Mouse (Mus musculus) T-helper 17 cell (primary cell): ENCODE results near the gene Mapkapk5.
"Not testable (repeated sequence)": the region's sequence is repeated elsewhere in the genome, so short reads cannot be mapped to it uniquely, and the experiment has no call there.

Experiments
- in situ Hi-C, 2 experiments: fragments of 300-600 bp; cut with MboI, MseI; formaldehyde crosslinking; loops; 1 replicate in 1 of 2; 2 replicates in 1 of 2; pipeline ENCODE4 v1.15.1; 2025; ENCODE audit warnings: high pct_unique_total_duplicates in 2 of 2

Gene Mapkapk5

DNA sequence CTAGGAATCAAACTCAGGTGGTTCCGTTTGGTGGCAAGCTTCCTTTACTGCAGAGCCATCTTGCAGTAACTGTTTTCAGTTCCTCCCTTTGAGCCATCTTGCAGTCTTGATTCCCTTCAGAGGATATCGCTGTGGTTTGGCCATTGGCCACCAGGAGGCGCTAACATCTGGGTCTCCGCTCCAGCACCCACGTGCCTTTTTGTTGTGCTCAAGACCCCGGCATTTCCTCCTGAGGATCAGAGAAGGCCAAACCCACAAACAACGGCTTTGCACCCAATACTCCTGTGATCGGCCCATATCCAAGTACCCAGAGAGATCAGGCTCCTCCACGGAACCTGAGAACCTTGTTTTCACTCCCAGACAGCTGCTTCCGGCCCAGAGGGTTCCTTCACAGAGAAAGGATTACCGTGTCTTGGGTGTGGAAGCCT lies 18.8 kb upstream of the Mapkapk5 start:
- in situ Hi-C loops, result loop anchor here in 1 of 2 experiments (5.0 kb wide), 1 partner anchor 33 kb away; no protein-coding TSS in a partner anchor

GRCm38 (mm10) chr5:121562436-121562835 lies 16.7 kb upstream of the Mapkapk5 start:
- in situ Hi-C loops, result loop anchor here in 1 of 2 experiments (5.0 kb wide), 1 partner anchor 35 kb away; no protein-coding TSS in a partner anchor

GRCm38 (mm10) chr5:121549196-121549595 lies 3.5 kb upstream of the Mapkapk5 start:
- in situ Hi-C loops, result no loop called here

DNA sequence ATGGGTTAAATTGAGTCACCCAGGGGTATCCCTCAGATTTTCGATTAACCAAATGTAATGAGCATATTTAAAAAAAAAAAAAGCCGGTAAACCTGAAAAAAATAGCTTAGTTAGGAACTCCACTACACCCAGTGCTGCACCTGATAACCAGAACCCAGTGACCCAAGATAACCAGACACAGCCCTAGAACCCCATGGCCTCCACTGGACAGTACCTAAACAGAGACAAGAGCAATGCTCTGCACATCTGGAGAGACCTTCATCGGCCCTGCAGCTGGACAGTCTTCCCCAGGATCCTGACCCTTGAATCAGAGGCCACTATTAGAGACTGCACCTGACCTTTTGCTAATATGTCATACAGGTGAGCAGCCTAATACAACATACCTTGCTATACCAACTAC lies 1.4 kb upstream of the Mapkapk5 start:
- in situ Hi-C loops, result no loop called here

GRCm38 (mm10) chr5:121546530-121546895 lies 808 bp upstream of the Mapkapk5 start:
- in situ Hi-C loops, result no loop called here

GRCm38 (mm10) chr5:121544910-121545792 lies 554 bp downstream of the Mapkapk5 start, which contains the start of the genes Adam1a and Gm42878:
TSS of gene Adam1a (minus strand) at chr5:121545482.
TSS of gene Gm42878 (minus strand) at chr5:121545482.
- in situ Hi-C loops, result no loop called here

DNA sequence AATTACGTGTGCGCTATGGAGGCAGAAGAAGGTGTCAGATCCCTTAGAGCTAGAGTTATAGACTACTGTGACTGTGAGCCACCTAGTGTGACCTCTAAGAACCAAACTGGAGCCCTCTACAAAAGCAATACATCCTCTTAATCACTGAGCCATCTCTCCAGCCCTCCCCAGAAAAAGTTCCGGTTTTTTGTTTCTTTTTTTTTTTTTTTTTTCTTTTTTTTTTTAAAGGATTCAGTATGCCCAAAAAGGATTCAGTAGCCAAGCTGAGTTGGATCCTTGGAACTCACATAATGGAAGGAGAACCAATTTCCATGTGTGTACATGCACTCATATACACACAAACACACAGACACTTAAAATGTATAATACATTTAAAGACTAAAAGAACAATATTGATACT lies 2.3 kb downstream of the Mapkapk5 start:
- in situ Hi-C loops, result no loop called here

DNA sequence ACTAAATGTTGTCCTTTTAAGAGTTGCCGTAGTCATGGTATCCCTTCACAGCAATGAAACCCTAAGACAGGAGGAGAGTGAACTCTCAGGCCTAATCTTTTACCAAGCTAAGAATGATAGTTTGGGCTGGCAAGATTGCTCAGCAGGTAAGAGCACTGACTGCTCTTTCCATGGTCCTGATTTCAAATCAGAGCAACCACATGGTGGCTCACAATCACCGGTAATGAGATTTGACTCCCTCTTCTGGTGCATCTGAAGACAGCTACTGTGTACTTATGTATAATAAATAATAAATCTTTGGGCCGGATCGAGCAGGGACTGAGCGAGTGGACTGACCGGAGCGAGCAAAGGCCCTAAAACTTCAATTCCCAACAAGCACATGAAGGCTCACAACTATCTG lies 4.5 kb downstream of the Mapkapk5 start:
- in situ Hi-C loops, result no loop called here

GRCm38 (mm10) chr5:121540066-121540465 lies 5.6 kb downstream of the Mapkapk5 start:
- in situ Hi-C loops, result no loop called here

DNA sequence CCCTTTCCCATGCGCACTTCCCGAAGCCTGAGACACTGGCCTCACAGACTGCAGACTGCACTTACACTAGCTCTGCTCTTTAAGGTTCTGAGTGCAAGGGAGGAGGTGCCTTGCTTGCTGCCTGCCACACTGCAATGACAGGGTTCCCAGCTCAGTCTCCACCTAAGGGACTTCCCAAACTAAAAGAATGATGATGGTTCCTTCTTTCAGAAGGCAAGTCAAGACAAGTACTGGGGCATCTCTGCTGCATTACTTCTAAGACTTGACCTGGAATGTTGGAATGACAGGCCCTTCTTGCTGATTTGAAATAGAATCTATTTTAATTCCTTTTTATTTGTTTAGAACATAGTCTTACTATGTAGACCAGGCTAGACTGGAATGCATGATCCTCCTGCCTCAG lies 8.1 kb downstream of the Mapkapk5 start:
- in situ Hi-C loops, result no loop called here

DNA sequence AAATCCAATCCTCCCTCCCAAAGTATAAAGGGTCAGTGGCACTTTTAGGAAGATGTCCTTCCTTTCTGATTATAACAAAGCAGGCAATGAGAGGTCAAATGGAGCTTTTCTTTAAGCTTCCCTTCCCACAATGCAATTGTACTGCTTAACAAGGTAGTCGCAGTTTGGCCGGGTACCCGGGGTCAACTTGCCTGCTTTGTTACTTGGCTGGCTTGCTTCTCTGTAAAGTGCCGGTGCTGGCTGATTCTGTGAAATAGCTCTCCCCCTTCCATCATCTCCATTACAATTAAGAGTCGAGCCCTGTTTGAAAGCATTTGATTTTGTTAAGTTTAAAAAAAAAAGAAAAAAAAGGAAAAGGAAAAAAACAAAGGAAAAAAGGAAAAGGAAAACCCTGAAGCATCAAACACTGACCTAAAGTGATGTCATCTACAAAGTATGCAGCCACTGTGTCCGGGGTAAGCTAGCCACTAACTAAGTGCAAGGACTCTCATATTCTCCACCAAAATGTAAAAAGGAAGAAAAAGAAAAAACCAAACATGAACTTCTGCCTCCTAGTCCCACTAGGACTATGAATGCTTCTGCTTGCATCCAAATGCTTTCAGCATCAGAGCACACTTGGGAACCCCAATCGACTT lies 8.7 kb downstream of the Mapkapk5 start:
- in situ Hi-C loops, result no loop called here

- in situ Hi-C loops, result no loop called here
Measured at GRCm38 (mm10) chr5:121535116-121535515, 10.6 kb downstream of the Mapkapk5 start.

DNA sequence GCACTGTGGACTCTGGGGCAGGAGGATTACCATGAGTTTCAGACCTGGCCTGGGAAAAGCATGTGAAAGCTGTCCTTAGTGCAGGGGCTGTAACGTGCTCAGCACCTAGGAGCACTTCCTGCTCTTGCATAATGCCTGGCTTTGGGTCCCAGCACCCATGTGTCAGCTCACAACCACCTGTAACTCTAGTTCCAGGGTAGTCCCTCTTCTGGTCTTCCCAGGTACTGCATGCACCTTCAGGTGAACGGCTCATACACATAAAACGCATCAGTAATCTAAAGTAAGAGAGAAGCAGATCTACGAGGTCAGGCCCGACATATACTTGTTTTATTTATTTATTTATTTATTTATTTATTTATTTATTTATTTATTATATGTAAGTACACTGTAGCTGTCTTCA lies 11.2 kb downstream of the Mapkapk5 start:
- in situ Hi-C loops, result no loop called here

GRCm38 (mm10) chr5:121526961-121527360 lies 18.7 kb downstream of the Mapkapk5 start:
- in situ Hi-C loops, result loop anchor here in 1 of 2 experiments (5.0 kb wide), 1 partner anchor 95 kb away; no protein-coding TSS in a partner anchor

GRCm38 (mm10) chr5:121526526-121526925 lies 19.2 kb downstream of the Mapkapk5 start:
- in situ Hi-C loops, result loop anchor here in 1 of 2 experiments (5.0 kb wide), 1 partner anchor 94 kb away; no protein-coding TSS in a partner anchor

- in situ Hi-C loops, result loop anchor here in 1 of 2 experiments (5.0 kb wide), 1 partner anchor 94 kb away; no protein-coding TSS in a partner anchor
Measured at GRCm38 (mm10) chr5:121525774-121526450, 19.8 kb downstream of the Mapkapk5 start.

DNA sequence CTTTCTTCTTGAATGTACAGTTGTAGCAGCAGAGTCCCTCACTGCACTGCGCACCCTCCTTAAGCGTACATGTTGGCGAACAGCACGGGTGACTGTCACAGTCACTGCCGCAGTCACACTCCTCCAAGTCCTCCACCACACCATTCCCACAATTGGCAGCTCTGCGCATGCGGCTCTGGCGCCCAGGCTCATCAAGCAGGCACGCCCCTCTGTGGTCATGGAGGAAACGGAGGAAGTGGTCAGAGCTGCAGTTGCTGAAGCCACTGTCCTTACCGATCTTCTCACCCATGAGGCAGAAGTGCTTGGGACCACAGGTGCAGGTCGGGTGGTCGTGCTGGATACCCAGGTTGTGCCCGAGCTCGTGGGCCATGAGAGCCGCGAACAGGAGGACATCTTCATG lies 25.9 kb downstream of the Mapkapk5 start:
- in situ Hi-C loops, result not testable (repeated sequence)

GRCm38 (mm10) chr5:121518983-121519382 lies 26.7 kb downstream of the Mapkapk5 start:
- in situ Hi-C loops, result no loop called here

DNA sequence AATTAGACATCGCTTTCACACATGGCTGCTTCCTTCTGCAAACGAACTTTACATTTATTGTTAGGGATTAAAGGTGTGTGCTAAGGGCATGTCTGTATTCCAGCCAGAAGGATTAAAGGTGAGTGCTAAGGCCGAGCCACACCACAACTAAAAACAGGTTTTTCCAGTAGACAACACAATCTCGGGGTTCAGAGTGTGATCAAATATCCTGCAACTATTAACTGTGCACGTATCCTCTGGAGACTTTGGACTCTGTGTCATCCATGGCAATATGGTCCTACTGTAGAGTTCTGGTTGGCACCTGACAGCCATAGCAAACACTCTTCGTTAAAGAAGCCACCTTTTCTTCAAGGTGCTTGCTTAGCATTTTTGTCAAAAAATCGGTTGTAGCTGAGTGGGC lies 35.7 kb downstream of the Mapkapk5 start:
- in situ Hi-C loops, result no loop called here

DNA sequence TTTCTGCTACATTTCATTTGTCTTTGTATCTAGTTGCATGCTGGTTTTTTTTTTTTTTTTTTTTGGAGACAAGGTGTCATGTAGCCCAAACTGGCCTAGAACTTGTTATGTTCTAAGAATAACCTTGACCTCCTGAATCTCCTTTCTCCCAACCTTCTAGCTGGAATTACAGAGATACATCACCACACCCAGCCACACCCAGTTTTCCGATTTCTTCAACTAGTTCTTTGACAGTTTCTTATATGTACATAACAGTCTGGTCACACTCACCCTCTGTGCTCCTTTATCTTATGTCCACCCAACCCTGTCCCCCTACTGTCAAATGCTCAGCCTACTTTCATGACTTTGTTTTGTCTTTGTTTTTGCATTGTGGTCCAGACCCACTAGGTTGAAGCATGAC lies 38.9 kb downstream of the Mapkapk5 start:
- in situ Hi-C loops, result no loop called here

- in situ Hi-C loops, result no loop called here
Measured at GRCm38 (mm10) chr5:121503231-121503630, 42.5 kb downstream of the Mapkapk5 start, which contains the start of gene Adam1b. TSS of gene Adam1b (minus strand) at chr5:121503435.
